Mouse (Mus musculus) G1E (cell line): ENCODE measurements at regions not wholly inside any gene's neighbourhood (a gene's known extent, or its start where the extent isn't known, plus 50 kb on each side); places are given as distances from the start of the nearest gene placed in this dataset.

Experiments used
- CTCF ChIP-seq: IDR thresholded peaks from 2 replicates; pipeline ENCODE4 v1.5.1; 2012; ENCODE audit warnings: low read depth, low read length, inconsistent platforms, mixed read lengths
- GATA1 ChIP-seq: IDR thresholded peaks from 2 replicates; pipeline ENCODE4 v1.6.1; 2012; ENCODE audit warnings: borderline replicate concordance, low read length, inconsistent platforms, mixed read lengths
- GATA2 ChIP-seq: IDR thresholded peaks from 2 replicates; pipeline ENCODE4 v1.6.1; 2012; ENCODE audit warnings: low read depth, low read length, inconsistent platforms, borderline replicate concordance
- POLR2AphosphoS5 ChIP-seq: IDR thresholded peaks from 2 replicates; pipeline ENCODE4 v1.6.1; 2012; ENCODE audit warnings: low read depth, low read length, inconsistent platforms; ENCODE audit not compliant: insufficient replicate concordance
- TAL1 ChIP-seq: conservative IDR thresholded peaks from 2 replicates; pipeline ENCODE4 v1.6.1; 2012; ENCODE audit warnings: low read depth, low read length, inconsistent platforms, mixed read lengths

- TF ChIP-seq CTCF (no peak), TAL1 (no peak), GATA1 (no peak), POLR2AphosphoS5 (no peak), GATA2 (no peak)
Measured at GRCm38 (mm10) chr10:97018641-97019040, 401.8 kb downstream of the Btg1 start.
